Mouse (Mus musculus): ENCODE data around the gene Myh11.

The Myh11 gene

DNA sequence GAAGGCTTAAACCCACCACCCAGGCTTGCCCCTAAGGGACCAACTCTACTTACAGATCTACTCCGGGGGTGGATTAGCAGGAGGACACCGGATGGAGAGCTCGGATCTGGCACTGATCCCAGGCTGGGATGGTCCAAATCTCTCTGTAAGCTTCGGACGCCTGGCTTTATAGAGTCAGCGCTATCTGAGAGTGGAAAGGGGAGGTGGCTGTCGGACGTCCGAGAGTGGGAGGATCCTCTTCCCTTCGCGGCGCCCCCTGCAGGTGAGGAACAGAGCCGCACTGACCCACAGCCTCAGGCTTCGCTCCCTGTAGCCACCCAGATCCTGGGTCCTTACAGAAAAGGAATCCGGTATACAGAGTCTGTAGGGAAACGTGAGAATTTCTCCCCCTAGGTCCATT is at the start of gene Myh11:
Gene Myh11, minus strand, starts transcription at position 150 of the 400 bp plus-strand sequence.
- DNase-seq (ENCODE audit: inconsistent age in 2 of 2, low spot score in 1 of 2): peak; percentile 75 to 91

DNA sequence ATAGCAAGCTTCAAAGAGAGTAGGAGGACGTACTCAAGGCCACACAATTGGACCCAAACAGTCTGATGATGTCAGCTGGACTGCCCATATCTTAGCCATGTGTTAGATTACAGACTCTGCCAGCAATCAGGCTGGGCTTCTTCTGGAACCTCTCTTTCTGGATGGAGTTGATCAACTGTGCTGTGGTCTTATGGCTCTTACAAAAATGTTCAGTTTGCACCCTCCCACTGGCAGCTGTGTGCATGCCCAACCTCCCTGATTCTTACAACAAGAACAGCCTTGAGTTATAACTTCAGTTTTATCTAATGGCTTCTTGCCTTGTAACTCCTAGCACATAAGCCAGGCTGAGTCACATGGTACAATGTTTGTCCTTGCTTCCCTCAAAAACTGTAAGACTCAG is 37.0 kb upstream of the Myh11 start:
- DNase-seq (ENCODE audit: inconsistent age in 2 of 2, low spot score in 1 of 2): peak; percentile 39 to 77

DNA sequence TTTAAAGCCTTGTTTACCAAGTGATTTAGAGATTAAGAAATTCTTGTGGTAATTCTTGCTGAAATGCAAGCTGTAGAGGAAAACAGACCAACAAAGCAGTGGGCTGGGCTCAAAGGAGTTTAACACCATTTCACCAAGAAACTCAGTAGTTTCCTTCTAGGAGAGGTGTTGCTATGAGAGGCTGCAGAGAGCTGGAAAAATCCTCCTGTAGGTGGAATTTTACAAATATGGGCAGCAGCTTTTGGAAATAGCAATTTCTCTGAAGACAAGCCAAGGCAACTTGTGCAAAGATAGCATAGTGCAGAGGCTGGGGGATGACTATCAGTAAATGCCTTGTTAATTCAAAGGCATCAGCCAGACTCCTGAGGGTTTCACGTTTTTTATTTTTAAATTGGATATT is 29.3 kb upstream of the Myh11 start:
- DNase-seq (ENCODE audit: inconsistent age in 2 of 2, low spot score in 1 of 2): no peak

- DNase-seq (ENCODE audit: inconsistent age in 2 of 2, low spot score in 1 of 2): peak in 1 of 2 experiments; percentile 23
Measured at GRCm38 (mm10) chr16:14319681-14320080, 28.5 kb upstream of the Myh11 start.

GRCm38 (mm10) chr16:14316884-14317876 is 26.0 kb upstream of the Myh11 start, which contains the start of gene Fopnl:
Gene Fopnl, minus strand, starts transcription at chr16:14317405.
- DNase-seq (ENCODE audit: inconsistent age in 2 of 2, low spot score in 1 of 2): peak; percentile 98 to 99

- DNase-seq (ENCODE audit: inconsistent age in 2 of 2, low spot score in 1 of 2): no peak
Measured at GRCm38 (mm10) chr16:14312914-14313313, 21.7 kb upstream of the Myh11 start.

DNA sequence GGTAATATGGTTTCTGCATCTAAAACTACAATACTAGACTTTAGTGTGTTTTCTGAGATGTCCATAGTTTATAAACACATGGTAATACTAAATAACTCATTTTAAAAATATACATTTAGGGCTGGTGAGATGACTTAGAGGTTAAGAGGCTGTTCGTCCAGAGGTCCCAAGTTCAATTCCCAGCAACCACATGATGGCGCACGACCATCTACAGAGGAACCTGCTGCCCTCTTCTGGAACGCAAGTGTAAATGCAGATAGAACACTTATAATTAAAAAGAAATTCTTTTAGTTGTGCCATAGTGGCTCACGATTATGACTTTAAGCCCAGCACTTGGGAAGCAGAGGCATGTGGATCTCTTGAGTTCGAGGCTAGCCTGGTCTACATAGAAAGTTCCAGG is 20.2 kb upstream of the Myh11 start:
- peak in 1 of 2 experiments; percentile 61 for DNase-seq (ENCODE audit: inconsistent age in 2 of 2, low spot score in 1 of 2)

- DNase-seq (ENCODE audit: inconsistent age in 2 of 2, low spot score in 1 of 2): no peak
Measured at GRCm38 (mm10) chr16:14309833-14310232, 18.7 kb upstream of the Myh11 start.

DNA sequence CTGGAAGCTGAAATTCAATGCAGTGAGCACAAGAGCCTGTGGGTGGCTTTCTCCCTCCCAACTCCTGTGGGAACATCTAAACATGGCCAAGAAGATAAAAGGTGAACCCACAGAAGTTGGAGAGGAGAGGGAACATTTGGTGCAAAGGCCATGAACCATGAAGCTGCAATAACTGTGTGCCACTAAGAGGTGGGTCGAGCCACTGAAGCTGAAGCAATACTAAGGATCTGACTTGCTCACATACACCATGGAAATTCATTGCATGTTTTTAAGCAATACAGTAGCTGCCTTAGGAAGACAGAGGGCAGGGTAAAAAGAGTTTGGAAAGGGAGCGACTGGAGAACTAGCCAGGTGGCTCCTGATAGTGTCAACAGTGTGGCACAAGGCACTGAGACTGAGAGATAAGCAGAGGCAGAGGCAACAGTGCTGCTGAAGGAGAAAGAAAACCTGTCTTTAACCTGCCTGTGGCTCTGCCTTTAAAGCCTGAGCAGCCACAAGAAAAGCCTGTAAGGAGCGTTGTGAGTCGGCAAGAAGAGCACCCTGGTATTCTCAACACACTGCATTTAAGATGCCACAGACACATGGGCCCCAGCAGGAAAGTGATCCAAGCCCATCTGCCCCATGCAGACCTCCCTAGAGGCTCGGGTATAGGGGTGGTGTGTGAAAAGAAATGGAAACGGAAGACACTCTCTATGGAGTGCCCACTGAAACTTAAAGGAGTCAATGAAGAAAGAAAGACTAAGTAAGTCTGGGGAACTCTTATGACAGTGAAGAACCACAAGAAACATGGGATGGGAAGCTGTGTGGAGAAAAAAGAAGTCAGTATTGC is 17.3 kb upstream of the Myh11 start:
- peak in 1 of 2 experiments; percentile 52 for DNase-seq (ENCODE audit: inconsistent age in 2 of 2, low spot score in 1 of 2)

- no peak for DNase-seq (ENCODE audit: inconsistent age in 2 of 2, low spot score in 1 of 2)
Measured at GRCm38 (mm10) chr16:14307373-14307772, 16.2 kb upstream of the Myh11 start.

GRCm38 (mm10) chr16:14306451-14306850 is 15.3 kb upstream of the Myh11 start:
- DNase-seq (ENCODE audit: inconsistent age in 2 of 2, low spot score in 1 of 2): no peak

DNA sequence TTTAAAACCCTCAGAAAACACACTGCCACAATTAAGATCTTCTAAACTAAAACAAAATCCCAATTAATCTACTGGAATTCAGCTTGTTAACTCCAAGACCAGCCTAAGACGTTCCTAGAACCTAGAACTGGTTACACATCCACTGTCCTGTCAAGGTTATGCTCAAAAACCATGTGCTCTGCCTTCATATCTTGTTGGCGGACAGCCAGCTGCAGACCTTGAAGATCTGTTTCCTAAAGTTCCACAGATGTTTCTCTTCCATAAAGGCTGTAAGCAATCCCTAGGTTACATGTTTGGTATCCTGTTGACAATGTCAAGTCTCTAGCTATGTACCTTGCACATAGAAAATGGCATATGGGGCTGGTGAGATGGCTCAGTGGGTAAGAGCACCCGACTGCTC is 13.6 kb upstream of the Myh11 start:
- peak; percentile 62 to 77 for DNase-seq (ENCODE audit: inconsistent age in 2 of 2, low spot score in 1 of 2)

DNA sequence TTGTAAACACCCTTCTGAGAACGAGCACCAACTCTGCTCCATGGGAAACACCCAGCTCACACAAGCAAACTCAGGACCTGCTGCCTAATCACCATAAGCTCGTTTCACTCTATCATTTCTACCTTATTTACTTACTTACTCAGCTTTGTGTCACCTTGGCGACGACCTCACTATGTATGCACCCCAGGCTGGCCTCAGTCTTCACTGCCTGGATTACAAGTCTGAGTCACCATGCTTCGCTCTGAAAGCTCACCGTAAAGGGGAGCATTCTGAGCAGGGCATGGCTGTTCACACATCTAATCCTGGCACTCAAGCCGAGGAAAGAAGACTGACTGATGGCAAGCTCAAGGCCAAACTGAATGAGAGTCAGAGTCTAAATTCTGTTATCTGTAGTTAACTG is 12.5 kb upstream of the Myh11 start:
- DNase-seq (ENCODE audit: inconsistent age in 2 of 2, low spot score in 1 of 2): peak; percentile 56 to 81

GRCm38 (mm10) chr16:14303148-14303547 is 12.0 kb upstream of the Myh11 start:
- no peak for DNase-seq (ENCODE audit: inconsistent age in 2 of 2, low spot score in 1 of 2)

- DNase-seq (ENCODE audit: inconsistent age in 2 of 2, low spot score in 1 of 2): no peak
Measured at GRCm38 (mm10) chr16:14298461-14298860, 7.3 kb upstream of the Myh11 start.

- DNase-seq (ENCODE audit: inconsistent age in 2 of 2, low spot score in 1 of 2): no peak
Measured at GRCm38 (mm10) chr16:14297746-14298145, 6.6 kb upstream of the Myh11 start.

DNA sequence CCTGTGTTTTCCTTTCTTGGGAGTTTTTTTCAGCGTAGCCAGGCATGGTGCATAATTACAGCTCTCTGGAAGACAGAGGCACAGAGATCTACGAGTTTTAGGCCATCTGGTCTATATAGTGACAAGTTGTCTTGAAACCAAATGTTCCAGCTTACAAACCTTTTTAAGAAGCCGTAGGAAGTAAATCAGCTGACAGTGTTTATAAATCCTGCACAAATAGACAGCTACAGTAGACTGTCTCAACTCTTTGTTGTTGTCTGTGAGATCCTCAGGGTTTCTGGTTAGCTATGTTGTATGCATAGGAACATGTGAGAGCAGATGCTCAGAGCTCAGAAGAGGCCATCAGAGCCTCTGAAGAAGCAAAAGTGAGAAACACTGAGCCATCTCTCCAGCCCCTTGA is 6.0 kb upstream of the Myh11 start:
- DNase-seq (ENCODE audit: inconsistent age in 2 of 2, low spot score in 1 of 2): no peak

- no peak for DNase-seq (ENCODE audit: inconsistent age in 2 of 2, low spot score in 1 of 2)
Measured at GRCm38 (mm10) chr16:14296544-14297124, 5.5 kb upstream of the Myh11 start.

DNA sequence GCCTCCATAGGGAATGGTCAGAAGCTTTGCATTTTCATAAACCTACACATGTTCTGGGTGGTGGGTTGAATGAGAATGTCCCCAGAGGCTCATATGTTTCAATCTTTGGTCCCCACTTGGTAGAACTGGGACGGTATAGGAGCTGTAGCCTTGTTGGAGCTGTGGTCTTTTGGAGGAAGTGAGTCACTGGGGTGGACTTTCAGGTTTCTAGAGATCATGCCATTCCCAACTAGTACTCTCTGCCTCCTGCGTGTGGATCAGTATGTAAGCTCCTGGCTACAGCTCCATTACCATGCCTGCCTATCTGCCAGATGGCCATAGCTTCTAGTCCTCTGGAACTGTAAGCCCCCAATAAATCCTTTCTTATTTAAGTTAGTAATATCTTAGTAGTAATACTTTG is 4.1 kb upstream of the Myh11 start:
- DNase-seq (ENCODE audit: inconsistent age in 2 of 2, low spot score in 1 of 2): no peak

DNA sequence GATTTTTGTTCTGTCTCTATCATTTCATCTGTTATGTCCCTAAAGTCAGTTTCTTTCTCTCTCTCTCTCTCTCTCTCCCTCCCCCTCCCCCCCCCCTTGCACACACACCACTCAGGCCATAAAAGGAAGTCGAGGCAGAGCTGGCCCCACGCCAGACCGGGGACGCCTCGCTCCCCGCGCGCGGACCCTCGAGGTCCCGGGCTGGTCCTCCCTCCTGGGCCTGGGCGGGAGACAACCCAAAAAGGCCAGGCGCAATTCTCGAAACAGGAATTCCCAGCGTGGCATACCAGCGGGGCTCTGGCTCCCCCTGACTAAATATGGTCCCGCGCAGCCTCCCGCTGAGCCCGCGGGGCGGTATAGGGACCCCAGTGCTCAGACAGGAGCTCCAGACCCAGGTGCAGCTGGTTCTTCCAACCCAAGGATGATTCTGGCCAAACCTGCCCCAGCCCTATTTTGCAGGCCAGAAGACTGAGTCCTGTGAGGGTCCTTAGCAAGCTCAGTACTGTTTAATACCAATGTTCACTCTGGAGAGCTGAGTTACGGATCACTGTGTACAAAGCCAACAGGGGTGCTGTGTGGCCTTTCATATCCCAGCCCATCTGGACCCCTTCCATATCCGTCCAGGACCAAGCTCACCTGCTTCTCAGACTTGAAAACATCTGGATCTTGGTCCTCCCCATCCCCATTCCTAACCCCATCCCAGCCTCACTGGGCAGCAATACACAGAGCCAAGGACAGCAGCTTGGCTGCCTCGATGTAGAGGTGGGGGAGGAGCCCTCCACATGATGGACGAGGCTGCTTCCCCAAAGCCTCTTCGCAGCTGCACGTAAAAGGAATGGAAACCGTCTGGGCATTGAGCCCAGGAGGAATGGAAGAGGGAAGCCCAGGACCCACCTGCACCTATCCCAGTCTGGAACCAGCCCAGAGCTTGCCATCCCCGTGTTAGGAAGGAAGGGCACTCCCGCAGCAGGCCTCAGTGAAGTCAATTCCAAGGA is 1.3 kb upstream of the Myh11 start:
- DNase-seq (ENCODE audit: inconsistent age in 2 of 2, low spot score in 1 of 2): peak; percentile 30 to 61
